Mouse (Mus musculus) bone marrow macrophage, adult 2 months (primary cell): ENCODE results near the gene 1700010B08Rik.

ENCODE experiments used
- CTCF ChIP-seq: IDR thresholded peaks from 2 replicates; pipeline ENCODE4 v1.5.1; 2012; ENCODE audit warnings: low read depth, mild to moderate bottlenecking, low read length, moderate library complexity
- POLR2A ChIP-seq: IDR thresholded peaks from 2 replicates; pipeline ENCODE4 v1.6.1; 2012; ENCODE audit warnings: mild to moderate bottlenecking, low read depth, low read length, borderline replicate concordance

DNA sequence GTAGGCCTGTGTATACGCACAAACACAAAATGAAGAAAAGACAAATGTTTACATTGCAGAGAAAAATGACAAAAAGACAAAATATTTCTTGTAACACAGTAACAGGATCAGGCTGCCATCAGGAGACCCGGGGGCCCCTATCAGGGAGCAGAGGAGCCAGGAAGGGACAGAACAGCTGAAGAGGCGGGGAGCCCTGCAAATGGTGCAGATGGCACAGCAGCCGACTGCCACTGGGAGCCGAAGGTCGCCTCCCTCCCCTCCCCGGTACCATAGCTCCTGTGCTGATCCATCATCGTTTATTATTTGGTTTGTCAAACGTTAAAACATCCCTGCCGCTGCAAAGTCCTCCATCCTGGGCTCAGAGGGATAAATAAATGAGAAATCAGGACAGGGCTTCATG, 6.6 kb upstream of the 1700010B08Rik start:
- TF ChIP-seq POLR2A (no peak), CTCF (no peak)
